Mouse (Mus musculus): Measurements from ENCODE around the gene Kif5a. TPM values are rescaled to one million over a fixed set of nuclear protein-coding genes. Genes with fewer than 3 reads are reported as not detected.
A peak's percentile ranks its signal among the peaks of the same experiment; 100 is the strongest.

Gene Kif5a
- polyA plus RNA-seq, 1 experiment from 2014 or later: 2.5 TPM

DNA sequence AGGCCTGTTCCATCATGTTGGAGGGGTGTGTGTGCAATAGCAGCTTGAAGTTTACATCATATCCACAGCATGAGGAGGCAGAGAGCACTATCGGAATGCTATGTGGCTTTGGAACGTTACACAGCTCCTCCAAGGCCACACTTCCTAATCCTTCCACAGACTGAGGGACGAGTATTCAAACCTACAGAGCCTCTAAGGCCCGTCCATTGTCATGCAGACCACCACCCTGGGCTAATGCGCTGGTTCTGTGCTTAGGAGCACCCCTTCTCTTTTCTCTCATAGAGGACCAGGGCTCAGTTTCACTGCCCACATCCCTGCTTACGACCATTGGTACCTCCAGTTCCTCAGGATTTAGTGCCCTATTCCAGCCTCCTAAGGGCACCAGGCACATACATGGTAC lies 37.9 kb downstream of the Kif5a start:
- ATAC-seq (ENCODE audit: insufficient number of reproducible peaks, low FRiP score, low TSS enrichment, low read depth): no peak
- Histone ChIP-seq H3K4me2 (no peak overlapping the region), H3K9me3 (no peaks in the 10 kb centered on the region), H3K4me1 (peaks cover 5% of the 10 kb centered on the region; the same call in 1 of the 2 replicates), H3K27me3 (peaks cover 7% of the 10 kb centered on the region; the same call in 1 of the 2 replicates), H3K4me3 (no peak overlapping the region), H3K36me3 (no peaks in the 10 kb centered on the region), H3K27ac (no peak overlapping the region), H3K9ac (no peak overlapping the region)
- WGBS: 48% methylated on average over 6 of the region's 6 CpGs

DNA sequence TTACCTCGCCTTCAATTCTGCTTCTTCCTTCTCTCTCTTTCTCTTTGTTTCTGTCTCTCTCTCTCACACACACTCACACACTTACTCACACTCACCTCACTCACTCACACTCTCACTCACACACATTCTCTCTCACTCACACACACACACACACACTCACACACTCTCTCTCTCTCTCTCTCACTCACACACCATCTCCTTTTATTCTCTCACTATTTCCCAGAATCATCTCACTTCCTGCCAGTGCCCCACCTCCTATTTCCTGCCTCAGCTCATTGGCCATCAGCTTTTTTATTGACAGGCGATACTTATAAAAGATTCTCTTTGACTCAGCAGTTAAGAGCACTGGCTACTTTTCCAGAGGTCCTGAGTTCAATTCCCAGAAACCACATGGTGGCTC lies 44.8 kb downstream of the Kif5a start:
- Histone ChIP-seq H3K27me3 (no peaks in the 10 kb centered on the region), H3K27ac (no peak overlapping the region), H3K36me3 (no peaks in the 10 kb centered on the region), H3K4me2 (no peak overlapping the region), H3K9ac (no peak overlapping the region), H3K4me1 (no peaks in the 10 kb centered on the region), H3K9me3 (no peaks in the 10 kb centered on the region), H3K4me3 (no peak overlapping the region)
- 84% methylated on average over 2 of the region's 2 CpGs for WGBS
- ATAC-seq (ENCODE audit: insufficient number of reproducible peaks, low FRiP score, low TSS enrichment, low read depth): no peak

DNA sequence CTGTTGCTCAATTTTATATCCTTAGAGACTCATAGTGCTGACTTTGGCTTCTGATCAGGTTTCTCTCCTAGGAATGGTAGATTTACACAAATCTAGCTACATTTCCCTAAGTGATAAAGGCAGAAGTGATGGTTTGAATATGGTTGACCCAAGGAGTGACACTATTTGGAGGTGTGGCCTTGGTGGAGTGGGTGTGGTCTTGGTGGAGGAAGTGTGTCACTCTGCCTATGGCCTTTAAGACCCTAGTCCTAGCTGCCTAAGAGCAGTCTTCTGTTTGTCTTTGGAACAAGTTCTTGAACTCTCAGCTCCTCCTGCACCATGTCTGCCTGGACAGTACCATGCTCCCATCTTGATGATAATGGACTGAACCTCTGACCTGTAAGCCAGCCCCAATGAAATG lies 46.0 kb downstream of the Kif5a start:
- Histone ChIP-seq H3K9me3 (no peaks in the 10 kb centered on the region), H3K36me3 (no peaks in the 10 kb centered on the region), H3K4me3 (no peak overlapping the region), H3K9ac (no peak overlapping the region), H3K27me3 (no peaks in the 10 kb centered on the region), H3K27ac (no peak overlapping the region), H3K4me1 (no peaks in the 10 kb centered on the region), H3K4me2 (no peak overlapping the region)
- no peak for ATAC-seq (ENCODE audit: insufficient number of reproducible peaks, low FRiP score, low TSS enrichment, low read depth)

DNA sequence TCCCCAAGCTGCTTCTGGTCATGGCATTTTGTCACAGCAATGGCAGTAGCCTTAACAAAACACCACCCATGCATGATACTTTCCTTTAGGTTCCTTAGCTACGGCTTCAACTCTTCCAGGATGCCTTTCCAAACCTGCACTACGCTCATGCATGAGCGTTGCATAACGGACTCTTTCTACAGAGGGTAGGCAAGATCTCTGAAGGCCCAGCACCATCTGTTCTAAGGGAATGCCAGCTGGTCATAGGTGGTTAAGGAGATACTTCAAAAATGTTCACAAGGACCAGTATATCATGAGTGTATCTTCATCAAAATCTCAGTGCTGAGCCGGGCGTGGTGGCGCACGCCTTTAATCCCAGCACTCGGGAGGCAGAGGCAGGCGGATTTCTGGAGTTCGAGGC lies 46.7 kb downstream of the Kif5a start:
- H3K4me3 ChIP-seq: no peak overlapping the region
- no peak overlapping the region for H3K9ac ChIP-seq
- WGBS: 95% methylated on average over 11 of the region's 11 CpGs
- no peaks in the 10 kb centered on the region for H3K4me1 ChIP-seq
- no peaks in the 10 kb centered on the region for H3K27me3 ChIP-seq
- no peak overlapping the region for H3K27ac ChIP-seq
- no peaks in the 10 kb centered on the region for H3K9me3 ChIP-seq
- no peak for ATAC-seq (ENCODE audit: insufficient number of reproducible peaks, low FRiP score, low TSS enrichment, low read depth)
- H3K4me2 ChIP-seq: no peak overlapping the region
- H3K36me3 ChIP-seq: no peaks in the 10 kb centered on the region

DNA sequence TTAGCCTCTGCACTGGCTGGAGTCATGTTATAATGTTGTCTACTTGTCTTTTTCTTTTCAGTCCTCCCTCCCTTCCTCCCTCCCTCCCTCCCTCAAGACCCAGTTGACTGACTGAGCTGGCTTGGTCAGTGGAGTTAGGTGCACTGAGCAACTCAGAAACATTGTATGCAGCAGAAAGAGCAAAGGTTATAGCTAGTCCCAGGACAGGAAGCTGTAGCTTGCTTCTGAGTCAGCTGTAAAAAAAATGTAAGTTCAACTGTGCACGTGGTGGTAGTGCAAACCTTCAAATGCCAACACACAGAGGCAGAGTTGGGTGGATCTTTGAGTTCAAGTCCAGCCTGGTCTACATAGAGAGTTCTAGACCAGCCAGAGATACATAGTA lies 48.7 kb downstream of the Kif5a start:
- no peaks in the 10 kb centered on the region for H3K27me3 ChIP-seq
- no peak overlapping the region for H3K9ac ChIP-seq
- no peak overlapping the region for H3K4me3 ChIP-seq
- no peak overlapping the region for H3K27ac ChIP-seq
- H3K4me2 ChIP-seq: no peak overlapping the region
- no peak for ATAC-seq (ENCODE audit: insufficient number of reproducible peaks, low FRiP score, low TSS enrichment, low read depth)
- 57% methylated on average over 1 of the region's 1 CpGs for WGBS
- no peaks in the 10 kb centered on the region for H3K36me3 ChIP-seq
- peaks cover 8% of the 10 kb centered on the region for H3K4me1 ChIP-seq
- H3K9me3 ChIP-seq: no peaks in the 10 kb centered on the region

DNA sequence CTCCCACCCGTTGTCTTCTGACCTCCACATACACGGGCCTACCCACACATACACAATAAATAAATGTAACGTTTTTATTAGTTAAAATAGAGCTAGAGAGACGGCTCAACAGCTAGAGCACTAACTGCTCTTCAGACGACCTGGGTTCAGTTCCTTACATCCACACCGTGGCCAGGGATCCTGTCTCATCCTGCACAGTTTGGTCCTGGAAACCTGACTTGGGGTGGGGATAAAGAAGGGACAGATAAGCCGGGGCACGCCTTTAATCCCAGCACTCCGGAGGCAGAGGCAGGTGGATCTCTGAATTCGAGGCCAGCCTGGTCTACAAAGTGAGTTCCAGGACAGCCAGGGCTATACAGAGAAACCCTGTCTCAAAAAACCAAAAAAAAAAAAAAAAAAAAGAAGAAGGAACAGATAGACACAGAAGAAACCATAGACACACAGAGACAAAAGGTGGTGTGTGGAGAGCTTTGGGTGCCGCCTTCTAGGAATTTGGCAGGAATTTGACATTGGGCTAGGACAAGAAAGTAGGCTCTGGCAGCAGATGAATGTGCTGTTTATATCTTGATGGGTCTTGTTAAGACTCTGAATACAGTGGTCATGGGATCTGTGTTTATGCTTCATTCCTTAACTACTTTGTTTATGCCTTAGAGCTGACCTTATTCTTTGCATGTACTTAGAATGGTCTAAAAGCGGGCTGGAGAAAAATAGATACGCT lies 49.3 kb downstream of the Kif5a start:
- H3K36me3 ChIP-seq: 0 out of 2 replicates have a peak, but pooled peaks cover under 1% of the 10 kb centered on the region
- no peaks in the 10 kb centered on the region for H3K27me3 ChIP-seq
- H3K9ac ChIP-seq: no peak overlapping the region
- H3K9me3 ChIP-seq: no peaks in the 10 kb centered on the region
- H3K4me3 ChIP-seq: no peak overlapping the region
- no peak for ATAC-seq (ENCODE audit: insufficient number of reproducible peaks, low FRiP score, low TSS enrichment, low read depth)
- no peak overlapping the region for H3K27ac ChIP-seq
- H3K4me2 ChIP-seq: no peak overlapping the region
- H3K4me1 ChIP-seq: peaks cover 8% of the 10 kb centered on the region
- WGBS: 76% methylated on average over 13 of the region's 13 CpGs

DNA sequence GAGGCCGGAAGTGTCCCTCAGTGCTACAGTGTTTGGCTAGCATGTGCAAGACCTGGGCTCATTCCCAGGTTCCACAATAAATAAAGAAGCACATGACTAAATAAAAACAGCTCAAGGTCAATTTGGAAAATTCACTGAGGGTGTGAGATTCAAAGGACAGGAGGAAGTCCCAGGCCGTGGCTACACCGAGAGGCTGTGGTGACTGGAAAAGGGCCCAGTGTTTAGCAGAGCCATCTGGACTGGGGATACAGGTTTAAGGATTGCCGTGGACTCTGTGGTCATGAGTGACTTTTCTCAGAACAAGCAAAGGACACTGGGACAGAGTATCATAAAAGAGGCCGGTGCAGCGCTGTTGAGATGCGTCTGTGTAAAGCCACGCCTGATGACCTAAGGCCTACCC lies 49.9 kb downstream of the Kif5a start:
- 85% methylated on average over 8 of the region's 8 CpGs for WGBS
- no peaks in the 10 kb centered on the region for H3K27me3 ChIP-seq
- no peak overlapping the region for H3K9ac ChIP-seq
- no peak overlapping the region for H3K4me2 ChIP-seq
- peaks cover 7% of the 10 kb centered on the region; the same call in 1 of the 2 replicates for H3K36me3 ChIP-seq
- no peak overlapping the region for H3K27ac ChIP-seq
- no peak overlapping the region for H3K4me3 ChIP-seq
- no peaks in the 10 kb centered on the region for H3K9me3 ChIP-seq
- peaks cover 8% of the 10 kb centered on the region for H3K4me1 ChIP-seq
- no peak for ATAC-seq (ENCODE audit: insufficient number of reproducible peaks, low FRiP score, low TSS enrichment, low read depth)

DNA sequence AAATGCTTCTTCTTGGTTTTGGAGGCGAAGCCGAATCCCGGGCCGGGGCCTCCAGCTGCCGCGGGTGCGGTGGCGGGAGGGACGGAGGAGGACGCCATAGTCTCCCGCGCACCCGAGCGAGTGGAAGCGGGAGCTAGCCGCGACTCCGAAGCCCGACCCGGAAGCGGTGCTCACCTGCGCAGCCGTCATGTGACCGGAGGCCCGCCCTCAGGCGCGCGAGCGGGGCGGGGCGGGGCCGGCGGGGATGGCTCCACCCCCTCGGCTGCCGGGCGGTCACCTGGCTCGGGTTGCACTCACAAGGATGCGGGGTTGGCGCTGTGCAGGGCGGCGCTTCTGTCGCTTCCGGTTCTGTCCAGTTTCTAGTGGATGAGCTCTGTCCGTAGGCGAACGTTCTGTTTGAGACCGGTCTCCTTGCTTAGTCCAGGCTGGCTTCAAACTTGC lies 51.7 kb downstream of the Kif5a start, which contains the start of gene Pip4k2c:
TSS of gene Pip4k2c (minus strand) at position 172 of the 441 bp plus-strand sequence.
- Histone ChIP-seq H3K27ac (peak within 1 kb of the TSS; percentile 57), H3K9ac (peak within 1 kb of the TSS; percentile 78), H3K27me3 (no peaks in the 10 kb centered on the region), H3K4me1 (peaks cover 8% of the 10 kb centered on the region), H3K36me3 (peaks cover 20% of the 10 kb centered on the region), H3K9me3 (no peaks in the 10 kb centered on the region), H3K4me2 (peak within 1 kb of the TSS; percentile 90), H3K4me3 (peak within 1 kb of the TSS; percentile 88)
- peak; percentile 94 for ATAC-seq (ENCODE audit: insufficient number of reproducible peaks, low FRiP score, low TSS enrichment, low read depth)
- WGBS: 0% methylated on average over 47 of the region's 47 CpGs

DNA sequence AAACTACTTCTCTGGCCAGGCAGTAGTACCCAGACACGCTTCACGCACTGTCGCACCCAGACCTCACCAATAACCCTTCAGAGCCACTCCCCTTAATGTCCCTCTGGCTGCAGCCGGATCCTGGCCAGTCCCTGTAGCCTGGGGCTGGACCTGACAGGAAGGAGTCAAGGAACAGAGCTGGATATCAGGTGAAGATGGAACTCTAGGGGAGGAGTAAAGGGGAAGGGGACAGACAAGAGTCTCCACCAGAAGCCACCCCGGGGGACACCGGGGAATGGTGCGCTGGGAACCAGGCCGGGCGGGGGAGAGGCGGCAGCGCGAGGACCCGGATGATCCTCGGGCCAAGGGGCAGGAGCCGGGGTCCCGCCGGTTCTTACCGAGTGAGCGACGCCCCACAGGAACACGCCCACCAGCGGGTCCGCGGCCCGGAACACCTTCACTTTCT lies 52.2 kb downstream of the Kif5a start:
- peak overlapping the region; percentile 88 for H3K4me3 ChIP-seq
- peaks cover 8% of the 10 kb centered on the region for H3K4me1 ChIP-seq
- peak overlapping the region; percentile 90 for H3K4me2 ChIP-seq
- peak overlapping the region; percentile 57 for H3K27ac ChIP-seq
- WGBS: 1% methylated on average over 25 of the region's 25 CpGs
- no peaks in the 10 kb centered on the region for H3K9me3 ChIP-seq
- peak overlapping the region; percentile 78 for H3K9ac ChIP-seq
- ATAC-seq (ENCODE audit: insufficient number of reproducible peaks, low FRiP score, low TSS enrichment, low read depth): peak; percentile 31
- peaks cover 24% of the 10 kb centered on the region for H3K36me3 ChIP-seq
- H3K27me3 ChIP-seq: no peaks in the 10 kb centered on the region

DNA sequence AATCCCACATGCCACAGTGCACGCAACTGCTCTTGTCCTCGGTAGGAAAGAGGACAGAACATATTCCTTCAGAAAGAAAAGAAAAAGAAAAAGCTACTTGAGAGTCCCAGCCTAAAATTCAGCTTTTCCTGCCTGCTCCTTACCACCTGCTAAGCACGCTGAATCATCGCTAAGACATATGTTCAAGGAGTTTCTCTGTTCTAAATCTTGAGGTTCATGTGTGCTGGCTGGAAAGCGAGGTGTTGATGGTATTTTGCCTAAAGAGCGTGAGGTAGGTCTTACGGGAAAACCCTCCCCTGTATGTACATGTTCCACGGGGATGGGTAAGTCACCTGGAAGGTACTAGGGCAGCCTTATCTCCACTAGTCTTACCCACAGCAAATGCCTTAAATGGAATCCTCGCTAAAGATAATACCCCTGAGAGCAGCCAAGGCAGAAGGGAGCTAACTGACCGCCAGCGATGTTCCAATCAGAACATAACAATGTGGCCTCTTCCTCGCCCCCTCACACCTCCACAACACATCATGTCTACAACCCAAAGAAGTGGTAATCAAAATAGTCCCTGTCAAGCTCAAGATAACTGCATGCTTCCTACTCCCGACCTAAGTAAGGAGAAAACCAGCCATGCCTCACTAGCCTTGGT lies 53.1 kb downstream of the Kif5a start:
- Histone ChIP-seq H3K27me3 (no peaks in the 10 kb centered on the region), H3K9ac (no peak overlapping the region), H3K9me3 (no peaks in the 10 kb centered on the region), H3K4me1 (peaks cover 8% of the 10 kb centered on the region), H3K27ac (no peak overlapping the region), H3K4me2 (no peak overlapping the region), H3K4me3 (peak overlapping the region; percentile 88), H3K36me3 (peaks cover 33% of the 10 kb centered on the region)
- ATAC-seq (ENCODE audit: insufficient number of reproducible peaks, low FRiP score, low TSS enrichment, low read depth): no peak
- WGBS: 88% methylated on average over 13 of the region's 13 CpGs

DNA sequence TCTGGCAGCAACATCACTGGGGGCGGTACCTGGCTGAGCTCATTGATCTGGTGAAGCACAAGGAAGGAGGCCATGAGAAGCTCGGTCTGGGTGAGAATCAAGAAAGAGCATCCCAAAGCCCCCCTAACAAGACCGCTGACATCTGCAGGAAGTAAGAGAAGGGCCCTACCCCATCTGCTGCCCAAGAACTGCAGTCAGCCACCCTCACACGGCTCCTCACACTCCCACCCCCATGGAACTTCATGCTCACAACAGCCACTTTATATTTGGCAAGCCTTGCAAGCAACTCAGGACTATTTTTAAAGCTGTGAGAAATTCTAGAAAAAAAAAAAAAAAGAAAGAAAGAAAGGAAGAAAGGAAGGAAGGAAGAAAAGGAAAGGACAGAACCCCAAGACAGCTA lies 54.2 kb downstream of the Kif5a start:
- Histone ChIP-seq H3K4me3 (no peak overlapping the region), H3K9me3 (no peaks in the 10 kb centered on the region), H3K27me3 (no peaks in the 10 kb centered on the region), H3K27ac (no peak overlapping the region), H3K4me2 (no peak overlapping the region), H3K4me1 (peaks cover 8% of the 10 kb centered on the region), H3K9ac (no peak overlapping the region), H3K36me3 (peaks cover 44% of the 10 kb centered on the region)
- WGBS: 89% methylated on average over 4 of the region's 4 CpGs
- no peak for ATAC-seq (ENCODE audit: insufficient number of reproducible peaks, low FRiP score, low TSS enrichment, low read depth)

DNA sequence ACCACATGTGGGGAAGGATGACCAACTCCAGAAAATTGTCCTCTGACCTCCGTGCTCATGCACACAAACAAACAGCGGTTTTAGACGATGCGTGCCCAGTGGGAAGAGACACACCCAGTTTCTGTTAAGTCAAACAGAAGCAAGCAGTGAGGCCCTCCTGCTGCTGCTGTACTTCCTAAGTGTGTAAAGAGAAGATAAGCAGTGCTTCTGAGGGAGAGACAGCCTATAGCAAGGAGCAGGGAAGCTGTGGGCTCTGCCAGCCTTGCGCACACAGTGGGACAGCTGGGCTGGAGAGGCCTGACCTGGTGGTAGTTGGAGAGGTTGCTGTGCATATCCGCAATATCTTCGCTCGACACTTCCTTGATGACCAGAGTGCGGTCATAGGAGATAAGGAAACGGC lies 57.8 kb downstream of the Kif5a start:
- H3K4me1 ChIP-seq: peaks cover under 1% of the 10 kb centered on the region; the same call in 1 of the 2 replicates
- no peak overlapping the region for H3K9ac ChIP-seq
- no peak overlapping the region for H3K27ac ChIP-seq
- ATAC-seq (ENCODE audit: insufficient number of reproducible peaks, low FRiP score, low TSS enrichment, low read depth): no peak
- H3K4me3 ChIP-seq: no peak overlapping the region
- peaks cover 74% of the 10 kb centered on the region for H3K36me3 ChIP-seq
- 89% methylated on average over 10 of the region's 10 CpGs for WGBS
- H3K4me2 ChIP-seq: no peak overlapping the region
- H3K9me3 ChIP-seq: no peaks in the 10 kb centered on the region
- H3K27me3 ChIP-seq: no peaks in the 10 kb centered on the region
